Mouse (Mus musculus) E14TG2a.4 (cell line): Measurements from ENCODE around the gene Rhot1.
"Not testable (repeated sequence)": the region's sequence is repeated elsewhere in the genome, so short reads cannot be mapped to it uniquely, and the experiment has no call there.

ENCODE experiments used
- H3K27me3 ChIP-seq: 2 replicates; pipeline ENCODE4 v1.6.1; 2014; ENCODE audit warnings: low read length, control low read depth; ENCODE audit not compliant: insufficient read depth
- H3K36me3 ChIP-seq: 2 replicates; pipeline ENCODE4 v1.6.1; 2014; ENCODE audit warnings: low read length, control low read depth; ENCODE audit not compliant: insufficient read depth
- H3K4me1 ChIP-seq: replicated peaks from 2 replicates; pipeline ENCODE4 v1.6.1; 2014; ENCODE audit warnings: low read depth, low read length, control low read depth
- H3K4me3 ChIP-seq: replicated peaks from 2 replicates; pipeline ENCODE4 v1.5.1; 2014; ENCODE audit warnings: mild to moderate bottlenecking, low read length
- H3K9me3 ChIP-seq: 2 replicates; pipeline ENCODE4 v1.6.1; 2014; ENCODE audit warnings: low read length, control low read depth
- CTCF ChIP-seq: conservative IDR thresholded peaks from 2 replicates; pipeline ENCODE4 v1.5.1; 2014; ENCODE audit warnings: low read length
- NANOG ChIP-seq: IDR thresholded peaks from 2 replicates; pipeline ENCODE4 v1.6.1; 2014; ENCODE audit warnings: borderline replicate concordance, low read length, mixed read lengths
- POU5F1 ChIP-seq: IDR thresholded peaks from 2 replicates; pipeline ENCODE4 v1.6.1; 2014; ENCODE audit warnings: low read length, borderline replicate concordance

Rhot1 gene

GRCm38 (mm10) chr11:80184531-80185071 is 24.2 kb upstream of the Rhot1 start:
- peaks cover 62% of the 10 kb centered on the region for H3K4me1 ChIP-seq
- peaks cover 19% of the 10 kb centered on the region for H3K36me3 ChIP-seq
- peak overlapping the region; percentile 98 for H3K4me3 ChIP-seq
- TF ChIP-seq NANOG (no peak), CTCF (no peak), POU5F1 (no peak)
- no peaks in the 10 kb centered on the region for H3K27me3 ChIP-seq
- no peaks in the 10 kb centered on the region; the same call in 1 of the 2 replicates for H3K9me3 ChIP-seq

- H3K9me3 ChIP-seq, H3K27me3 ChIP-seq: not testable (repeated sequence)
- H3K4me3 ChIP-seq = peak overlapping the region; percentile 98
- H3K4me1 ChIP-seq = peaks cover 66% of the 10 kb centered on the region
- H3K36me3 ChIP-seq = peaks cover 28% of the 10 kb centered on the region
These were observed 23.3 kb upstream of the Rhot1 start for GRCm38 (mm10) chr11:80185441-80185976.

- peaks cover 61% of the 10 kb centered on the region for H3K36me3 ChIP-seq
- H3K9me3 ChIP-seq = no peaks in the 10 kb centered on the region
- H3K27me3 ChIP-seq = no peaks in the 10 kb centered on the region
- no peak overlapping the region for H3K4me3 ChIP-seq
- peaks cover 55% of the 10 kb centered on the region for H3K4me1 ChIP-seq
- TF ChIP-seq POU5F1 (no peak), NANOG (no peak), CTCF (no peak)
These were observed 18.5 kb upstream of the Rhot1 start for GRCm38 (mm10) chr11:80190280-80190679.

GRCm38 (mm10) chr11:80193827-80194226 is 15.0 kb upstream of the Rhot1 start:
- Histone ChIP-seq H3K4me3 (no peak overlapping the region), H3K9me3 (no peaks in the 10 kb centered on the region), H3K4me1 (peaks cover 50% of the 10 kb centered on the region), H3K36me3 (peaks cover 77% of the 10 kb centered on the region), H3K27me3 (no peaks in the 10 kb centered on the region)
- TF ChIP-seq POU5F1 (no peak), CTCF (peak; percentile 85), NANOG (no peak)

GRCm38 (mm10) chr11:80196351-80196750 is 12.5 kb upstream of the Rhot1 start:
- H3K27me3 ChIP-seq = no peaks in the 10 kb centered on the region
- H3K4me3 ChIP-seq = no peak overlapping the region
- peaks cover 25% of the 10 kb centered on the region for H3K4me1 ChIP-seq
- no peaks in the 10 kb centered on the region for H3K9me3 ChIP-seq
- TF ChIP-seq POU5F1 (no peak), NANOG (no peak), CTCF (no peak)
- peaks cover 60% of the 10 kb centered on the region for H3K36me3 ChIP-seq

- Histone ChIP-seq H3K36me3 (peaks cover 41% of the 10 kb centered on the region), H3K4me3 (no peak overlapping the region), H3K4me1 (peaks cover 16% of the 10 kb centered on the region), H3K27me3 (no peaks in the 10 kb centered on the region), H3K9me3 (no peaks in the 10 kb centered on the region)
- TF ChIP-seq CTCF (no peak), NANOG (no peak), POU5F1 (no peak)
These were observed 9.5 kb upstream of the Rhot1 start for GRCm38 (mm10) chr11:80199316-80199715.

- H3K27me3 ChIP-seq = no peaks in the 10 kb centered on the region
- TF ChIP-seq POU5F1 = no peak
- TF ChIP-seq CTCF = peak; percentile 34
- peaks cover 37% of the 10 kb centered on the region for H3K36me3 ChIP-seq
- no peak overlapping the region for H3K4me3 ChIP-seq
- peaks cover 14% of the 10 kb centered on the region for H3K4me1 ChIP-seq
- no peaks in the 10 kb centered on the region for H3K9me3 ChIP-seq
These were observed 9.0 kb upstream of the Rhot1 start for GRCm38 (mm10) chr11:80199773-80200172.

GRCm38 (mm10) chr11:80200326-80200725 is 8.5 kb upstream of the Rhot1 start:
- no peak overlapping the region for H3K4me3 ChIP-seq
- peak; percentile 66 for TF ChIP-seq CTCF
- TF ChIP-seq NANOG = no peak
- peaks cover 31% of the 10 kb centered on the region for H3K36me3 ChIP-seq
- no peaks in the 10 kb centered on the region for H3K27me3 ChIP-seq
- H3K9me3 ChIP-seq = no peaks in the 10 kb centered on the region
- peaks cover 17% of the 10 kb centered on the region for H3K4me1 ChIP-seq

GRCm38 (mm10) chr11:80202296-80202695 is 6.5 kb upstream of the Rhot1 start:
- Histone ChIP-seq H3K27me3 (no peaks in the 10 kb centered on the region), H3K36me3 (peaks cover 22% of the 10 kb centered on the region), H3K4me1 (peaks cover 4% of the 10 kb centered on the region; the same call in 1 of the 2 replicates), H3K4me3 (no peak overlapping the region), H3K9me3 (no peaks in the 10 kb centered on the region)
- TF ChIP-seq NANOG (no peak), POU5F1 (no peak), CTCF (no peak)
